Mouse (Mus musculus) monocyte, adult 2 months (primary cell): ENCODE measurements around the gene Hist1h3g.

Experiments used
- DNase-seq, 2 experiments: peaks; one replicate each; pipeline ENCODE4 v3.0.0; 2022; ENCODE audit warnings: low spot score in 2 of 2, low read depth in 1 of 2

Gene Hist1h3g

DNA sequence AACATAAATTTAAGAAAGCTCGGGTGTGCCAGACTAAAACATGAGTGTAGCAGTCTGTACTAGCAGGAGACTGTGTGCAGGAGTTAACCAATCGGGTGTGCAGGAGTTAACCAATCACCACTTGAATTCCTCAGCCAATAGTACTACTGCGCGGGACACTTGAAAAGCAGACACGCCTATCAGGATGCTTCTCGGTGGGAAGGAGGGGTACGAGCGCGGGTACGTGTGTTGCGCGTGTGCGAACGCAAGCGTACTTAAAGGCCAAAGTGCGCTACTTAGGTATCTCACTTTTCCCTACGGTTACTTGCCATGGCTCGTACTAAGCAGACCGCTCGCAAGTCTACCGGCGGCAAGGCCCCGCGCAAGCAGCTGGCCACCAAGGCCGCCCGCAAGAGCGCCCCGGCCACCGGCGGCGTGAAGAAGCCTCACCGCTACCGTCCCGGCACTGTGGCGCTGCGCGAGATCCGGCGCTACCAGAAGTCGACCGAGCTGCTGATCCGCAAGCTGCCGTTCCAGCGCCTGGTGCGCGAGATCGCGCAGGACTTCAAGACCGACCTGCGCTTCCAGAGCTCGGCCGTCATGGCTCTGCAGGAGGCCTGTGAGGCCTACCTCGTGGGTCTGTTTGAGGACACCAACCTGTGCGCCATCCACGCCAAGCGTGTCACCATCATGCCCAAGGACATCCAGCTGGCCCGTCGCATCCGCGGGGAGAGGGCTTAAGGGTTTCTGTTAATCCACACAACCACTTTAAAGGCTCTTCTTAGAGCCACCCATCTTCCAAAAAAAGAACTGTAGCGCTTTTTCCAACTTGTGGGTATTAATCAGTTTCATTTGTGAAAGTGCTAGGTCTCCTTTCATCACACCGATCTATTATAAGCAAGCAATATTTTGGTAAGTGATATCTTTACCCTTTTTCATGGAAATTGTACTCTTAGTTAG lies at the start of gene Hist1h3g:
Gene Hist1h3g (plus strand): TSS at position 286 of the 939 bp plus-strand sequence.
- DNase-seq: peak; percentile 69 to 74

DNA sequence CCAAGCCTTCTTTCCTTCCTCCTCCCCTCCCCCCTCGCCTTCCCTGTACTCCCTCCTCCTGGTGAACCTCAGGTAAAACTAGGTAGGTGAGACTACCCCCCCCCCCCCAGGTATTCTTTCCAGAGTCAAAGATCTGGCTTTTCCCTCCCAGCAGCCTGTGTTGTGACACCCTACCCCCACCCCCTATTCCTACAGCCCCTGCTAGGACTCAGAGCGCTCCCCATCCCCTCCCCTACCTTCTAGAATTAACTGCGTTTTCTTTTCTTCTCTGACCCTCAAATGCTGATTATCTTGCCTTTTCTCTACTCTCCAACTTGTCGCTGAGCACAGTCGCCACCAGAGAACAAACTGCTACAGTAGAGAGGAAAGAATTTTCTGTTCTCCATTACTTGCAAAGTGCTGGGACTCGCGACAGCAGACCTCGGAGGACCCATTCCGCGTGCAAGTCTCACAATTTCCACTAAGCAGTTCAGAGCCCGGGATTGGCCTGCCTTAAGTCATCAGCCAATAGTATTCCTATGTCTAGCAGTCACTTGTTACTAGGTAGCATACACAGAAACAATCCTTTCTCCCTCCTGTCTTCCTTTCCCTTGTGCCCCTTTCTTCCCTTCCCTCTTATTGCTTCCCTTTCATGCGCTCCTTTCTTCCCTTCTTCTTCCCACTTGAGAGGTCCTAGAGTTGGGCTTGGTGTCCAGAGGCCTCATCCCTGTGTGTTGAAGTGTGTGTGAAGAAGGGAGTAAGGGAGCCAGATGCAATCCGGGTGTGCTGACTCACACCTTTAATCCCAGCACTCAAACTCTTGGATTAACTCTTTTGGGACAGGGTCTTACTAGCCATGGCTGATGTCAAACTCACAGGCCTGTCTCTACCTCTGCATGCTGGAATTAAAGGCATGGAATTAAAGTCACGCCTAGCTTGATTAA lies 46.6 kb upstream of the Hist1h3g start, which contains the start of gene Btn2a2:
Gene Btn2a2 (minus strand): TSS at position 458 of the 923 bp plus-strand sequence.
- peak in 1 of 2 experiments; percentile 16 for DNase-seq

DNA sequence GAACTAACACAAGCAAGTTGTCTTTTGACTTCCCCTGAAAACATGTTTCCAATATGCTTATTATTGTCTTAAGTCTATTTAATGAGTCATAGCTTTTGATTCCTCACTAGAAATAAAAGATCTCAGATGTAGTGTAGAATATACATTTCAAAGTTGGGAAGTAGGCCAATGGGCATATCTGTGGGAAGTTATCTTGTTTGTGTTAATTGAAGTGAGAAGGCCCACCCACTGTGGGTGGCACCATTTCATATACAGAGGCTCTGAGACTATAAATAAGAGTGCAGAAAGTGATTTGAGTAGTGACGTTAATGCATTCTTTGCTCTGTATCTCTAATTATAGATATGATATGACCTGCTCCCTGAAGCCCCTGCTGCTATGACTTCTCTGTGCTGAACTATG lies 44.4 kb upstream of the Hist1h3g start:
- no peak for DNase-seq

DNA sequence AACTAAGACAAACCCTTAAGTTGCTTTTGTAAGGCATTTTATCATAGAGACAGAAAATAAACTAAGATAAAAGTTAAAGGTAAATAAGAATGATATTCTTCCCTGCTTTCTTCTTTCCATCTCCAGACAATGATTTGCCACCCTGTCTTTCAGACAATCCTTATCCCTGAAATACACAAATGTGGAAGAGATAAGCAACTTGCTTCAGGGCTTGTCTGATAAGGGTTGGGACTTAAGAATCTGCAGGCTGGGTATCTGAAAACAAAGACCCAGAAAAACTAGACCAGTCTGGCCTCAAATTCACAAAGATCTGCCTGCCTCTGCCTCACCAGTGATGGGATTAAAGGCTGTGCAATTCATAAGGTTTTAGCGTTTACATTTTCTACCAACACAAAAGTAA lies 44.0 kb upstream of the Hist1h3g start:
- DNase-seq: no peak

DNA sequence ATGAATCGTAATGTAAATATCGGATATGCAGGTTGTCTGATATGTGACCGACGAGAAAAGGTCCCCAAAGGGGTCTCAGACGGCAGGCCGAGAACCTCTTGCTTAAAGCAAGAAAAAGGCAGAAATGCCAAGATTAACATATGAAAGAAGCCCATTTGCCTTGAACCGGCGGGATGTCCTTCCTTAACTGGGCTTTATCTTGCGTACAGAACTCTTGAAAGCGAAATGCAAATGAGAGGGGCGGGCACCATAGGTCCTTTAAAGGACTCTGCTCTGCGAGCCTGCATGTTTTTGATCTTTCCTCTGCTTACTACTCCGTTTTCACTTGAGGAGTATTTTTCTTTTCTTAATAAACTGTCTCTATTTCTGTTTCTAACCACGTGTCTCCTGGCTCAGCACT lies 43.2 kb upstream of the Hist1h3g start:
- DNase-seq: no peak

DNA sequence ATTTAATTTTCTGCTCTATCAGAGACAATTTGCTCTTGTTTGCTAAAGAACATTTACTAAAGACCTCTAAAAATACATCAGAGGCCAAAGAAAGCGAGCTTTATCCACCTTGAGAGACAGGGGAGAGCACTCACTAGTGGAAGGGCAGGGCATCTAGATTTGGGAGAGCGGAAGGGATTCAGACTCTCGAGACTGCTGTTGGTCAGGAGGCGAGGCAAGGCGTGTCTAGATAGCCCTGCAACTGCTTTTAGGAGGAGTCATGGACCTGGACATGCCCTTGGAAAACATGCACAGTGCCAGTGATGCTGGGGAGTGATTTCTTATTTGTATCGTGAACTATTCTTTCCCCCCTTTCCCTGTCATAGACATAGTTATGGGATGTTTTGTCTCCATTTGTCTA lies 39.7 kb upstream of the Hist1h3g start:
- DNase-seq: no peak

DNA sequence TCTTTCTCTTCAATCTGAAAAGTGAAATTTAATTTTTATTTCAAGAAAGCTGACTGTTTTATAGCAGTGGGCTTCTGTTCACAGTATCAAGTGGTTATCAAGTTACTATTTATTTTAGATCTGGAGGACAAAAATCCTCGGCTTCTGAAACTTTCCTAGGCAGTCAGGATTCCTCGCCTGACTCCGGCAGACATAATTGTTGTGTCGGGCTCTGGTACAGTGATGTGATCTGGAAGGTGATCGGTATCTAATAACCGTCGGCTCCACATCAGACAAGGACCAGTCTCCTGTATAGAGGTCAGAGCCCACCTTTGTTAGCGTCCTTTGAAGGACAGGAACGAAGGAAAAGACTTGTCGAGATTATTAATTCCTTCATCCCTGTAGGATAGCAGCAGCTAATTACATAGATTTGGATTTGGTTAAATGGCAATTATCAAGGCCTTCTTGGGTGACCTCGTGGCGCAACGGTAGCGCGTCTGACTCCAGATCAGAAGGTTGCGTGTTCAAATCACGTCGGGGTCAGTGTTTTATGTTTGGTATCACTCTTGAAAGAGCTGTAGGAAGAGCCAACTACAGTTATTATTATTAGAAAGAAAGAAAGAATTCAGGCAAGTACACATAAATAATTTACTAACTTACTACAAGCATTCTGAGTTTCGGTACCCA lies 37.4 kb upstream of the Hist1h3g start:
- DNase-seq: no peak

DNA sequence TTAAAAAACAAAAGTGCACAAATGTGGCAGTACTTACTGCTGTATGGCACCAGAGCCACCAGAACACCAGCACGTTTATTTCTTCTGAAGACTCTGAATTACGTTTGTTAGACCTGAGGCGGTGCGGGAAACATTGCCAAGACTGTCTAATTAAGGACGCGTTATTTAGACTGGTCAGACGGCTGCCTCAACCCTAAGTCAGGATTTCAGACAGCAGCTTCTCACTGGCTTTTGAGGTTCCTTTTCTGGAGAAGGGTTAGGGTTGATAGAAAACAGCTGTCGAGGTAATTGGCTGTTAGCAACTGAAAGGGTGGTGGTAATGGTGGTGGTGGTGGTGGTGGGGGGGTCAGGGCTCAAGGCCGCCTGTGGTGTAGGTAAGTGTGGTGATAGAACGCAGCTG lies 36.6 kb upstream of the Hist1h3g start:
- no peak for DNase-seq

DNA sequence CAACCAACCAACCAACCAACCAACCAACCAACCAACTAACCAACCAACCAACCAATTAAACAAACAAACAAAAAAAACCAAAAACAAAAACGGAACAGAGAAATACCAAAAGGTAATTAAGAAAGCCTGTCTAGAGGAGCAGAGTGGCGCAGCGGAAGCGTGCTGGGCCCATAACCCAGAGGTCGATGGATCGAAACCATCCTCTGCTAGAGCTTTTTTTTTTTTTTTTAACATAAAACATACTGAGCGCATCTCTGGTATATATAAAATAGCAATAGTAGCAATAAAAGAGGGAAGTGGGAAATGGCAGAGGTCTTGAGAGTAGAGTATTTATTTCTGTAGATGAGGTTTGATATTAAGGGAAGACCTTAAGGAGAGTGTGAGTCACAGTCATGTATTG lies 35.3 kb upstream of the Hist1h3g start:
- DNase-seq: no peak

DNA sequence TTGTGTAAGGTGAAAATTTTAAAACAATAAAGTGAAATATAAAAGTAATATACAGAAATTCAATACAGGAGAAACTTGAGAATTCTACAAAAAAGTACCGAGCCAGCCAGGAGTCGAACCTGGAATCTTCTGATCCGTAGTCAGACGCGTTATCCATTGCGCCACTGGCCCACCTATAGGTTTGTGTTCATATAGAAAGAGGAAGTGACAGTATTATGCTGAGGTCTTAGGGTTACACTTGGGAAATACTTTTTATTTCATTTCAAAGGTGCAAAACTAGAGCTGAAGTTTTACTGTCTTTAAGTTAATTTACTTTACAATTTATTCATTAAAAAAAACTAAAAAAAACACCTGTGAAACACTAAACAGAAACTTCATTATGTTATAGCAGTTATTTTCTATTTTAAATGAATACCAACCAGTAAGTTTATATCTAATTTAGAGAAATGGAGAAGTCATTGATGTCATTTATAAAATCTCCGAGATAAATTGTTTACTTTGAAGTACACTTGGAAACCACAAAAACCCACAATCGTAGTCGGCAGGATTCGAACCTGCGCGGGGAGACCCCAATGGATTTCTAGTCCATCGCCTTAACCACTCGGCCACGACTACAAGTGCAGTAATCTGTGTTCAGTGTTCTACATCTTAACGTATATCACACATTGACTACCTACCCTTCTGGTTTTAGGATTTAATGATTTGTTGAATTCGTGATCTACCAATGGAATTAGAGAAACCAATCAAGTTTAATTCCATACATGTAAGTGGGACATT lies 34.6 kb upstream of the Hist1h3g start:
- DNase-seq: peak; percentile 35 to 55

DNA sequence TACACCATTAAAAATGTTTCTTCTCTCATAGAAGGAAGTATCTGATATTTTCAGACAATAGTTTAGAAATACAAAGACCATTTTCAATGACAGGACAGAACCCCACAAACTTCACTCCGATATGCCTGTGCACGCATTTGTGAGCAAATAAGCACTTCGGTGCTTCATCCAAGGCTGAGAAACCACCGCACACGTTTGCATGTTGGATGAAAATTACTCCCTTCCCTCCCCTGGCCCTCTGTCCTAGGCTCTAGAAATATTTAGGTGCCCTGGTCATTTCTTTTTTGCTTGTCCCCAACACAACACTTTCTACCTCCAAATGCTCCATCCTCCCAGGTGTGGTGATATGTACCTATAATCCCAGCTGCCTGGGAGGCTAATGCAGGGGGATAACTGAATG lies 33.7 kb upstream of the Hist1h3g start:
- no peak for DNase-seq

DNA sequence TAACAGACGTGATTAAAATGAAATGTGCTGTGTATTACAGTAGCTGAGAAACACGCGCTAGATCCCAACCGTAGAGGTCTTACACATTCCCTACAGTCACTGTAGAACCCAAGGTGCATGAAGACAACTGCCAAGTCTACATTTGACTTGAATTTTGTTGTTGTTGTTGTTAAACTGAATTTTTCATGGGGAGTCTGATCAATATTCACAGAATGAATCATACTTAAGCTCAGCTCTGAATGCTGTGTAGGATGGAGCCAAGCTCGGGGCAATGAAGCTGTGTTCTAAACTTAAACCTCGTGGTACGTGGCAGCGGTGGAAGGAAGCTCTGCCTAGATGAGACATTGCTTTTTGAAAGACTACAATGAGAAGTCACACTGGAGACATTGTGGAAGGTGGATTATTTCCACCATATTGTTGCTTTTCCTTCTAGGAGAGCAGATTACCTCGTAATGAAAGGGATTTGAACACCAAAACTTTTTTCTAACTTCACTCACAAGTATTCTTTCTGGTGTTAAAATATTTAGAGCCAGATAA lies 33.1 kb upstream of the Hist1h3g start:
- no peak for DNase-seq

DNA sequence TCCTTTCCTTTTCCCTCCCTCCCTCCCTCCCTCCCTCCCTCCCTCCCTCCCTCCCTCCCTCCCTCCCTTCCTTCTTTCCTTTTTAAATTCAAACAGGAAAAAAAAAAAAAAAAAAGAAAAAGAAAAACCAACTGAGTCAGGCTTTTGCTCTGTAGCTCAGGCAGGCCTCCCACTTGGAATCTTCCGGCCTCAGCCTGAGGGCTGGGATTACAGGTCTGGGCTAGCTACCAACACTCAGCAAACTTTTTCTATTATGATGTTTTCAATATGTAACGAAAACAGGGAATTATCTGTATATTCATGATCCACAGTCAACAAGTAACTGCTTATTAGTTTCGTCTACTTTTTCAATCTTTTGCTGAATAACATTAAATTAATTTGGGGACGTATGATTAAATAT lies 32.3 kb upstream of the Hist1h3g start:
- no peak for DNase-seq

DNA sequence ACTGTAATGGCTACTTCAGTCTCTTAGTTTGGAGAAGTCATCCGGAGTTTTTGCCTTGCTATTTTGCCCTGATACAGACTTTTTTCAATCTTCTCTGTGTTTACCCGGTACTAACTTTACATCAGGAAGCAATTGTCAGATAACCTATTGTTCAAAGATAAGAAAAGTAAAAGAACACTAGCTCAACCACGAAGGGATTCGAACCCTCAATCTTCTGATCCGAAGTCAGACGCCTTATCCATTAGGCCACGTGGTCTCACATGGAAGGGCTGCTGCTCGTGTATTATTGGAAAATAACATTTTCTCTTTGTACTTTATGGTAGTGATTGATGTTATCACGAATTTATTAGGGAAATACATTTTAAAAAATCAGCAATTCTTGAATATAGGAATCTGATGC lies 31.4 kb upstream of the Hist1h3g start:
- DNase-seq: no peak

DNA sequence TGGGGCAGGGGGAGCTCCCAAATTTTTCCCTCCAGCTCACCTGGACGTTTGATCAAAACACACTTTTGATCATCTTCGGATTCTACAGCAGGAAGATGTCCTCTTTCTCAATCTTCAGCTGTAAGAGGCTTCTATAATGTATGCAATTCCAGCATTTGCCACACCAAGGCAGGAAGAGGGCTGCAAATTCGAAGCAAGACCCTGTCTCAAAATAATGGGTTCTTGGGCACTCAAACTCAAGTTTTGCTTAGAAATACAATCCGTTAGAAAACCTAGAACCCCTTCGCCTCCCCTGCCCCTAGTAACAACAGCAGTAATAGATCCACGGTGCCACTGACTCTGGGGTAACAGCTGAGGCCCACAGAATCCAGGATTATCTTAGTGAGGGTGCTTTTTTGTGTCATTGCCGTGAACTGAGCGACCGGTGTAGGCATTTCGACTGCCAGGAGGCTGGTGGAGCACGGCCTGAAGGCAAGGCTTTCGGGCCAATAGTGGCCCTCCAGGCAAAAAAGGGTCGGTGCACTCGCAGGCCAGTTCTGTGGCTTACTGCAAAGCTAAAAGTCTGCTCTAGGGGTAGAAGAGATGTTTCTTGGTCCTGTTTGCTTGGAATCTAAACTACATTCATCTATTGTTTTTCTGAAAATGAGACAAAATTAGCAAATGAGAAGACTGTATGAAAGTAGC lies 29.4 kb upstream of the Hist1h3g start:
- DNase-seq: no peak

DNA sequence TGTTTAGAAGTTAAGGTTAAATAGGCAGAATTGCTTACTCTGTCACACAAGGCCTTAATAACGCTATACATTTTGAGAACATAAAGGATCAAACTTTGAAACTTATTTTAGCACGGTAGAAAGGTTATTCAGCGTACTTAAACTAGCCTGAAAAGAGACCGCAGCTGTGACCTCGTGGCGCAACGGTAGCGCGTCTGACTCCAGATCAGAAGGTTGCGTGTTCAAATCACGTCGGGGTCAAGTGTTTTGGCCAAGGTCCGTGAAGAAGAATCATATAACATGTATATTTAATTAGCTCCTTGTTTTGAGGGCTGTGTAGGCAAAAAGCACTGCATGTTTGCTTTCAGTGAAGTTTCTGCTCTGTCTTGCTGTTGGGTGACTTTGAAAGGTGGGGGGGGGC lies 28.9 kb upstream of the Hist1h3g start:
- DNase-seq: peak in 1 of 2 experiments; percentile 26

DNA sequence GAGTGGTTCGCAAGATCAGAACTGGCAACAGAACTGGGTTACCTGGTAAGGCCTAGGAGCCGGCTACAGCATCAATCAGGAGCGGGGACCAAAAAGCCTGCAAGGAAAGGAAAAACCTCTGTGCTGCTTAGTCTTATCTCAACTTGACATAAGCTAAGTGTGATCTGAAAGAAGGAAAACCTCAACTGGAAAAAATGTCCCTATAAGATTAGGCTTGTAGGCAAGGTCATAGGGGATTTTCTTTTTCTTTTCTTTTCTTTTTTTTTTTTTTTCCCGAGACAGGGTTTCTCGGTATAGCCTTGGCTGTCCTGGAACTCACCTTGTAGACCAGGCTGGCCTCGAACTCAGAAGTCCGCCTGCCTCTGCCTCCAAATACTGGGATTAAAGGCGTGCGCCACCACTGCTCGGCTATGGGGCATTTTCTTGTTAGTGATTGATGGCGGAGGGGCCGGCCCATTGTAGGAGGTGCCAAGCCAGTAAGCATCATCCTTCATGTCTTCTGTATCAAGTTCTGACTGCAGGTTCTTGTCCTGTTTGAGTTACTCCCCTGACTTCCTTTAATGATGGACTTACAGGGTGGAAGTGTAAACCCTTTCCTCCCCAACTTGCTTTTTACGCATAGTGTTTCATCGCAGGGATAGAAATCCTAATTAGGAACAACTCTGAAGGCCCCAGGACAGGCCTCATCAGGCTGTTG lies 28.3 kb upstream of the Hist1h3g start:
- no peak for DNase-seq

DNA sequence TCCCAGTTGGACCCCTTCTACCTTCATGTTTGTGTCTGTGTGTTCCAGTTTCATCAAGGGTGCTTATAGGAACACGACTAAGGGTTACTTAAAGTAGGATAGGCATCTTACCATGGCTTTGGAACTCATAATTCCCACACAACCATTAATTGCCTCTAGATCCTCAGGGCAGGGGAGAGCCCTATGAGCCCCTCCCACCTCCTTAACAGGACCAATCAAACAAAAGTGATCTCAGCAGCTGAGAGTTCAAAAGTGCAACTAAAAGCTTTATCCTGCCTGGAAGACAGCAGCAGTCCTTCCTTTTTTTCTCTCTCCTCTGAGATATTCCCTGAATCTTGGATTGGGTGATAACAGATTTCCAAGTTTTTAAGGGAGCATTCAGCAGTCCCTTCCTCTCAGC lies 25.1 kb upstream of the Hist1h3g start:
- DNase-seq: no peak

DNA sequence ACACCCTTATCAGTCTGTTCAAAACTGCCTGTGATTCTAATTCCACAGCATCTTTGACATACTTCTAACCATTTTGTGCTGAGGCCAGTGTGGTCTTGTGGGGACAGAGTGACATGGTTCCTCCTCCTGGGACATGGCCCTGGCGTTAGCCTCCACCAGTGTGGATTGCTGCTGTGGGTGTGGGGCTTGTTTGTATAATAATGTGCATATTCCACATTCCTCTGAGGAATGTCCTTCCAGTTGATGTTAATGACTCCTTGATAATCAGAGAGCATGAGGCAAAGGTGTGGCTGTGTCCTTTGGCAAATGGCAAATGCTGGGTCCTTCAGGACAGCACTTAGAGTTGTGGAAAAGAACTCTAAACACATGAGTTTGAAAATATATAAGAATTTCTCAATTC lies 21.7 kb upstream of the Hist1h3g start:
- DNase-seq: no peak
